ENCODE assay signal across 25 mouse cellular contexts in the genomic region with DNA sequence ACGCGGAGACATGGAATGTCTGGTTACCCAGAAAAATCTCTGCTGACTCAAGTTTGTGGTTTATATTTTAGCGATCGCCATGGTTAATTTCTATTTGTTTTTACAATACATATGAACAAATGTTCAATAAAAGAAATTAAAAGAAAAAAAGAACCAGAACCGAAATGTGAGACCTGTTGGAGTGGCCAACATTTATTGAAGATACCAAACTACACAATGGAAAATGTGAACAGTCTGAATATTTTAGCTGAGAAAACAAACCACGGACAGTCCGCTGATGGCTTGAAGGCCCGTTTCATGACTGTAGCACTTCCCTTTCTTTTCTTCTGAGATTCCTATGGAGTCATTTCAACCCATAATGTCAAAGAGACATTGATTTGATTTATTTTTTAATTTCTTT.
"Had no signal": no experiment of that assay in that cellular context is flagged by ENCODE, and none has a peak within 500 bp of the region (broad histone marks: within the 10 kb centered on the region; RNA-seq: fewer than 3 reads in every experiment).

No protein-coding gene starts in this region.

- H3K9me3 ChIP-seq: heart, embryonic 13.5 days; heart, embryonic 15.5 days; hindbrain, embryonic 13.5 days; hindbrain, embryonic 15.5 days; intestine, embryonic 15.5 days; limb, embryonic 13.5 days; limb, embryonic 15.5 days; liver, embryonic 12.5 days had no signal

- H3K4me1 ChIP-seq: heart, embryonic 13.5 days; heart, embryonic 15.5 days; liver, embryonic 12.5 days had no signal

- H3K36me3 ChIP-seq: heart, embryonic 13.5 days; heart, embryonic 15.5 days; hindbrain, embryonic 13.5 days; hindbrain, embryonic 15.5 days; intestine, embryonic 15.5 days; liver, embryonic 12.5 days had no signal

- H3K4me2 ChIP-seq: heart, embryonic 11.5 days; heart, embryonic 13.5 days; heart, embryonic 15.5 days; hindbrain, embryonic 13.5 days; hindbrain, embryonic 15.5 days; intestine, embryonic 15.5 days; limb, embryonic 13.5 days; limb, embryonic 15.5 days; liver, embryonic 12.5 days had no signal

- H3K27ac ChIP-seq: heart, adult 2 months; heart, embryonic 13.5 days; heart, embryonic 15.5 days; hindbrain, embryonic 13.5 days; hindbrain, embryonic 15.5 days; hindbrain, postnatal 0 days; intestine, embryonic 15.5 days; layer of hippocampus, adult 2 months; limb, embryonic 13.5 days; limb, embryonic 15.5 days; liver, embryonic 12.5 days; liver, embryonic 14.5 days had no signal

- H3K27me3 ChIP-seq: heart, embryonic 13.5 days; heart, embryonic 15.5 days; hindbrain, embryonic 13.5 days; hindbrain, embryonic 15.5 days; intestine, embryonic 15.5 days; limb, embryonic 13.5 days; limb, embryonic 15.5 days; liver, embryonic 12.5 days had no signal

- H3K9ac ChIP-seq: heart, embryonic 13.5 days; heart, embryonic 15.5 days; hindbrain, embryonic 13.5 days; hindbrain, embryonic 15.5 days; intestine, embryonic 15.5 days; limb, embryonic 13.5 days; limb, embryonic 15.5 days; liver, embryonic 12.5 days; liver, embryonic 14.5 days had no signal

- DNase-seq: gastrocnemius, postnatal 14 days; gastrocnemius, postnatal 36 days; heart, adult 11 months; heart, adult 2 months; heart, postnatal 14 days; heart, postnatal 36 days; kidney, adult 18-20 months; kidney, adult 8-10 months; kidney, postnatal 10 days; kidney, postnatal 25 days; kidney, postnatal 4 days; left cerebral cortex, postnatal 4 days had no signal

- ATAC-seq: hindbrain, postnatal 0 days; intestine, embryonic 15.5 days; intestine, postnatal 0 days; liver, embryonic 12.5 days had no signal

- H3K4me3 ChIP-seq: heart, adult 2 months; heart, embryonic 13.5 days; heart, embryonic 15.5 days; hindbrain, embryonic 13.5 days; hindbrain, embryonic 15.5 days; intestine, embryonic 15.5 days; layer of hippocampus, adult 2 months; limb, embryonic 13.5 days; limb, embryonic 15.5 days; liver, embryonic 12.5 days had no signal
